Mouse (Mus musculus) left cerebral cortex, postnatal 4 days (tissue): ENCODE data around the gene Gm26602. TPM values are rescaled to one million over a fixed set of nuclear protein-coding genes. Genes with fewer than 3 reads are reported as not detected.

Experiments used
- DNase-seq: peaks from one replicate; pipeline ENCODE4 v3.0.0-alpha.2; 2022
- intact Hi-C: fragments of 180-260 bp; cut with DNase I; formaldehyde crosslinking; loops from one replicate; pipeline ENCODE4 v1.15.1; 2025
- total RNA-seq, 2 experiments: library from RNA; stranded (reverse); gene quantifications; 2 replicates each; pipeline ENCODE4 v1.2.3; 2021

Gm26602 gene
- total RNA-seq, 2 experiments from 2014 or later: not detected

GRCm38 (mm10) chr10:79916081-79916480, 5.4 kb downstream of the Gm26602 start:
- intact Hi-C loops: no loop called here

GRCm38 (mm10) chr10:79916808-79917531, 6.3 kb downstream of the Gm26602 start, which contains the start of gene Kiss1r:
Gene Kiss1r (plus strand): TSS chr10:79916971.
- intact Hi-C loops: no loop called here
- peak; percentile 81 for DNase-seq

More at GRCm38 (mm10) chr10:79916081-79916480, 5.4 kb downstream of the Gm26602 start:
- no peak for DNase-seq

DNA sequence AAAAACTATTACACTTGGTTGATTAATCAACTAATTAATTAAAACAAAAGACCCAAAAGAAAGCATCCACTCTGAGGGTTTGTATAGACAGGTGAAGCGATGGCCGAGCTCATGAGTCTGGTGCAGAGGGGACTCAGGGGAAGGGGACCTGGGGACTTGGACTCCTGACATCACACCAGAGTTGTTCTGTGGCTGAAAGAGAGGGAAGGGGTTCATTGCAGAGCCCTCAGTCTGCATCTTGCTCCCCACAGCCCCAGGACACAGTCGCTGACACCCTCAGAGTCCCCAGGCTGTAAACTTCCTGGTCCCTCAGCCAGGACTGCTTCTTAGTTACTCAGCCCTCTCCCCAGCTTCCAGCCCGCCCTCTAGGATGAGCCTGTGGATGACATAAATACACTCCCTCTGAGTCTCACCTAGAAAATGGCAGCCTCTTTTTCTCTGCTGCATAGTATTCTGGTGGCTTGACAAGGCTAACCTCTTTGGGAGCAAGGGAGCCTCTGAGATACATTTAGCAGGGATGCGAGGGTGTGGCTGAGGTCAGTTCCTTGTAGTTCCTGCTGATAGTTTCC, 7.0 kb downstream of the Gm26602 start:
- no peak for DNase-seq
- intact Hi-C loops: no loop called here

DNA sequence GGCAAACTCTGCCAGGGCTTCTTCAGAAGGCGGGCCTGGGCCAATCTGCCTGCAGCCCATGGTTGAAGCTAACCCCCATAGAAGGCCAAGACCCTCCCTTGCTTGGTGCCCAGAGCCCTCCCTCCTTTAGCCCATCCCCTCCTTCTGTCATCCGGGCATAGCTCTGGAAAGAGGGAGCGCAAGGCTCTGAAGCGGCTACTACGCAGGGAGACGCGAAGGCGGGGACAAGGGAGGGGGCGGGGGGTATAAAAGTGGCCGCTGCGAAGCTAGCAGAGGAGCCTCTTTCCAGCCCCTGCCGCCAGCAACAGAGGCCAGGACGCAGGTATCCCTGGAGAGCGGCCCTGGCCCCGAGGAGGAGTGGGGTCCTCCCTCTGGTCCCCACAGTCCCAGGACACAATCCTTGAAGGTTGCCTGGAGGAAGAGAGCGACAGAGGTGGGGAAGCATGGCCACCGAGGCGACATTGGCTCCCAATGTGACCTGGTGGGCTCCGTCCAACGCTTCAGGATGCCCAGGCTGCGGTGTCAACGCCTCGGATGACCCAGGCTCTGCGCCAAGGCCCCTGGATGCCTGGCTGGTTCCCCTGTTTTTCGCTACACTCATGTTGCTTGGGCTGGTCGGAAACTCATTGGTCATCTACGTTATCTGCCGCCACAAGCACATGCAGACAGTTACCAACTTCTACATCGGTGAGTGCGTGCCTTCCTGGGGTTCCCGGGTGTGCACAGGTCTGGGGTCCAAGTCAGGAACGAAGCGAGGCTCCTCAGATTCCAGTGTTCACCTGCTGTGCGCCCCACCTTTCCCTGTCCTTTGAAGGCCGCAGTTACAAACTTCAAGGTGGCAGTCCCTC, 7.8 kb downstream of the Gm26602 start:
- intact Hi-C loops: no loop called here
- DNase-seq: peak; percentile 43

- no peak for DNase-seq
- intact Hi-C loops: no loop called here
Observed at GRCm38 (mm10) chr10:79919251-79919849, 8.7 kb downstream of the Gm26602 start.

- DNase-seq: no peak
- intact Hi-C loops: loop anchor here (10.0 kb wide), 1 partner anchor 85 kb away; no protein-coding TSS in a partner anchor
Observed at GRCm38 (mm10) chr10:79920056-79920890, 9.6 kb downstream of the Gm26602 start.

DNA sequence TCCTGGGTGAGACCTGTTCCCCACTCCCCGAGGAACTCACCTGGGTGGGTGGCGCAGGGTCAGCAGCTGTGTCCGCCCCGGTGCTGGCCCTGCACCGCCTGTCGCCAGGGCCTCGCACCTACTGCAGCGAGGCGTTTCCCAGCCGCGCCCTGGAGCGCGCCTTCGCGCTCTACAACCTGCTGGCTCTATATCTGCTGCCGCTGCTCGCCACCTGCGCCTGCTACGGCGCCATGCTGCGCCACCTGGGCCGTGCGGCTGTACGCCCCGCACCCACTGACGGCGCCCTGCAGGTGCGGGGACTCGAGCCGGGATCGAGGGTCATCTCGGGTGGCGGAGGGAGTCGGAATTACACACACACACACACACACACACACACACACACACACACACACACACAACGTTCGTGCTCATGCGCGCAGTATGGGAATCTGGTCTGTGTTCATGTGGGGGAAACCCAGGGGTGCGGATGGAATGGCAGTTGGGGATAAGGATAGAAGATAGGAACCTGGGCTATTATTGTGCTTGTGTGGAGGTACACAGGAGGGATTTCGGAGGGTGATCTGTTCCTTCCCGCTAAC, 10.4 kb downstream of the Gm26602 start, which contains the start of gene R3hdm4:
R3hdm4 (minus strand) TSS at position 251 of the 578 bp plus-strand sequence.
- intact Hi-C loops: loop anchor here (10.0 kb wide), 1 partner anchor 86 kb away; no protein-coding TSS in a partner anchor
- no peak for DNase-seq

DNA sequence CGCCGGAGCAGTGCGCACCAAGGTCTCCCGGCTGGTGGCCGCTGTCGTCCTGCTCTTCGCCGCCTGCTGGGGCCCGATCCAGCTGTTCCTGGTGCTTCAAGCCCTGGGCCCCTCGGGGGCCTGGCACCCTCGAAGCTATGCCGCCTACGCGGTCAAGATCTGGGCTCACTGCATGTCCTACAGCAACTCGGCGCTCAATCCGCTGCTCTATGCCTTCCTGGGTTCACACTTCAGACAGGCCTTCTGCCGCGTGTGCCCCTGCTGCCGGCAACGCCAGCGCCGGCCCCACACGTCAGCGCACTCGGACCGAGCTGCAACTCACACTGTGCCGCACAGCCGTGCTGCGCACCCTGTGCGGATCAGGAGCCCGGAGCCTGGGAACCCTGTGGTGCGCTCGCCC, 10.9 kb downstream of the Gm26602 start:
- intact Hi-C loops: loop anchor here (10.0 kb wide), 1 partner anchor 87 kb away; no protein-coding TSS in a partner anchor
- no peak for DNase-seq

GRCm38 (mm10) chr10:79924998-79925784, 14.5 kb downstream of the Gm26602 start:
- intact Hi-C loops: loop anchor here (10.0 kb wide), 1 partner anchor 90 kb away; no protein-coding TSS in a partner anchor

GRCm38 (mm10) chr10:79925785-79926490, 15.3 kb downstream of the Gm26602 start:
- intact Hi-C loops: loop anchor here (10.0 kb wide), 1 partner anchor 91 kb away; no protein-coding TSS in a partner anchor
- no peak for DNase-seq

More at GRCm38 (mm10) chr10:79924998-79925784, 14.5 kb downstream of the Gm26602 start:
- peak; percentile 94 for DNase-seq

DNA sequence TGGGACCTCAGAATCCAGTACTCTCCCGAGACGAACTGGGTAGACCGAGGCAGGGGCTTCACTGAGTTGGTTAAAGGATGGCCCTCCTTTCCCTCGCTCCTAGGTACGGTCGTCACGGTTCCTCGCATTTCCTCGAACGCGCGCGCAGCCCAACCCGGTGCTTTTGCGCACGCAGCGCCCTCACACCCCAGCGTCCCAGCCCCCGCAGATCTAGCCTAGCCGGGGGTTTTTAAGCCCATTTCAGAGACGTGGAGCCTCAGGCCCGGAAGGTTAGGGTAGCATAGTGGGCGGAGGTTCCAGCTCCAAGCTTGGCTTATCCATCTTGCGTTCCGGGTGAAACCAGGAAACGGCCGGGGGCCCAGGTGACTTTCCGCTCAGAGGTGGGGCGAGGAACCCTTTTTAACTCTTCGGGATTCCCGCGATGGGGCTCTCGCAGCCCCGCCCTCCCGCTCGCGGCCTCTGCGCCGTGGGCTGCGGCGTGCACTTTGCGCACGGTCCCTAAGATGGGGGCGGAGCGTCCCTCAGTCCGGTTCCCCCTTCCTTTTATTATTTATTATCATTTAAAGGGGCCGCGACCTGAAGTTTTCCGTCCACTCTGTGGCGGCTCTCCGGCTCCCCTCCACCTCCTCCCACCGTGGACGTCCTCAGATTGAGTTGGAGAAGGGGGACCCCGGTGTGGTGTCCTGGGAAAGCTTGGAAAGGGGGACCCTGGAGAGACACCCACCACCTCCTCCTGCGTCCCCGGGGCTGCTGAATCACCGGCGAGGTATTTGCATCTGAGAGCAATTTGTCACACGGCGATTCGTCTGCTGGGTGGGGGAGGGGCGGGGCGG, 16.1 kb downstream of the Gm26602 start, which contains the start of gene Arid3a:
Arid3a (plus strand) TSS at position 553 of the 833 bp plus-strand sequence.
- intact Hi-C loops: loop anchor here (10.0 kb wide), 1 partner anchor 92 kb away; no protein-coding TSS in a partner anchor
- DNase-seq: peak; percentile 85

DNA sequence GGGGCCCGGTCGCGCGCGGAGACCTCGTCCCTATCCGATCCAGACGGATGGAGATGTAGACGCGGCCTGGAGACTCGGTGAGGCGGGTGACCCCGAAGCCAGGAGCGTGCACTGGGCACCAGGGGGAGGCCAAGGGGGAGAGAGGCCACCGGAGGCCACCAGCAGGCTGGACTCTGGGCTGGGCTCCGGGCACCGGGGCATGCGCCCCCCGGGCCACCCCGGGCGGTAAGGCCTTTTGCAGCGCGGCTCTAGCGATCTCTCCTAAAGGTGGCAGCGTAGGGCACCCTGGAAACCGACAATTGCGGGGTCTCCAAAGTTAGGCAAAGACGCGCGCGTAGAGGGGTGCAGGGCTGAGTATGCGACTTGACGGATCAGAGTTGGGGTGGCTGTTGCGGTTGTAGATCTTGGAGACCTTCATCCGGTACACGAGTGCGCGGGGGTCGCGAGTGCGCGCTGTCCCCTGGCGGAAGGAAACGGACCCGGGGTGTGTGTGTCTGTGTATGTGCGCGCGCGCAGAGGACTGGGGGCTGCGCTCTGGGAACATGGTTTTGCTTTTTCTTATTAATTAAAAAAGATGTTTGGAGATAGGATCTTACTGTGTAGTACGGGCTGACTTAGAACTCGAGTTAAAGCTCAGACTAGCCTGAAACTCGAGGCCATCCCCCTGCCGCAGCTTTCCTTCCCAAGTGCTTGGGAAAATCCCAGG, 16.8 kb downstream of the Gm26602 start:
- DNase-seq: peak; percentile 51
- intact Hi-C loops: loop anchor here (10.0 kb wide), 1 partner anchor 93 kb away; no protein-coding TSS in a partner anchor

- no peak for DNase-seq
- intact Hi-C loops: loop anchor here (10.0 kb wide), 1 partner anchor 93 kb away; no protein-coding TSS in a partner anchor
Observed at GRCm38 (mm10) chr10:79928030-79928694, 17.5 kb downstream of the Gm26602 start.

GRCm38 (mm10) chr10:79928907-79929701, 18.4 kb downstream of the Gm26602 start:
- intact Hi-C loops: loop anchor here (10.0 kb wide), 1 partner anchor 94 kb away; no protein-coding TSS in a partner anchor
- no peak for DNase-seq
